Mouse (Mus musculus) skeletal muscle tissue, adult 2 months (tissue): ENCODE measurements at regions not wholly inside any gene's neighbourhood (a gene's known extent, or its start where the extent isn't known, plus 50 kb on each side); places are given as distances from the start of the nearest gene placed in this dataset.
A peak's percentile ranks its signal among the peaks of the same experiment; 100 is the strongest.

ENCODE experiments used
- DNase-seq: peaks from one replicate; pipeline ENCODE4 v3.0.0-alpha.2; 2012; ENCODE audit warnings: low read depth, low spot score

DNA sequence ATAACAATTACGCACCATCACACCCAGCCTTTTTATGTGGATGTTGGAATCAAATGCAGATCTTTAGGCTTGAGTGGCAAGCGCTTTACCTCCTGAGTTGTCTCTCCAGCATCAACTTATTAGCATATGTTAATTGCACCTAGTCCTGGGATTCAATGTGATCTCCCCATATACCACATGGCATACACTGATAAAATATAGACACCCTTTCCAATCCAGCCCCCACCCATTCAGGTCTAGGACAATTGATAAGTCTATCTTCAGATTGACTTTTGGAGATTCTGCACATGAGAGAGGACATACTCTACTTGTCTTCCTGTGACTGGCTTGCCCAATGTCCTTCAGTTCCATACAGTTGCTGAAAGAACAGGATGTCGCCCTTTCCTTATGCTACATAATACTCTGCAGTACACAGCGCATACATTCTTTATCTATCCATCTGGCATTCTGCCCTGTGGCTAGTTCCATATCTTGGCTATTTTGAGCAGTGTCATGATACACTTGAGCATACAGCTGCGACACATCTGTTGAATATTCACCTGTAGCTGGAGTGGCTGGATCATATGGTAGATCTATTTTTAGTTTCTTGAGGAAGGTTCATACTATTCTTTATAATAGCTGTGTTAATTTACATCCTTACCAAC is 120.3 kb downstream of the Gsdmc2 start:
- DNase-seq, result no peak

DNA sequence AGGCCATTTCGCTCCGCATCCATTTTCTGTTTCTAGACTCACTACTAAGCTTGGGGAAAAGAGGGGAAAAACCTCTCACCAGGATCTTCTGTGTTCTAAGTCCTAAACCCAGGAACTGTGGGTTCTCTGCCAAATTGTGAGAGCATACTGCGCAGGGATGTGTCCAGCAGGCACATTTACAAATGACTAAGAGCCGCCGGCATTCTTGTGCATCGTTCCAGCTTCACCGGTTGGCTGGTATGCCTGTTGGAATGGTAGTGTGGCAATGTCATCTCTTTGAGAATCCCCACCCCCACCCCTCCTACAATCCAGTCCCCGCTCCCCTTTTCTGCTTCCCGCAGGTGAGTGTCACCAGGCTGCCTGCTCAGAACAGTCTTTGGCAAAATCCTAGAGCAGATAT is 122.0 kb downstream of the Gsdmc2 start:
- no peak for DNase-seq

DNA sequence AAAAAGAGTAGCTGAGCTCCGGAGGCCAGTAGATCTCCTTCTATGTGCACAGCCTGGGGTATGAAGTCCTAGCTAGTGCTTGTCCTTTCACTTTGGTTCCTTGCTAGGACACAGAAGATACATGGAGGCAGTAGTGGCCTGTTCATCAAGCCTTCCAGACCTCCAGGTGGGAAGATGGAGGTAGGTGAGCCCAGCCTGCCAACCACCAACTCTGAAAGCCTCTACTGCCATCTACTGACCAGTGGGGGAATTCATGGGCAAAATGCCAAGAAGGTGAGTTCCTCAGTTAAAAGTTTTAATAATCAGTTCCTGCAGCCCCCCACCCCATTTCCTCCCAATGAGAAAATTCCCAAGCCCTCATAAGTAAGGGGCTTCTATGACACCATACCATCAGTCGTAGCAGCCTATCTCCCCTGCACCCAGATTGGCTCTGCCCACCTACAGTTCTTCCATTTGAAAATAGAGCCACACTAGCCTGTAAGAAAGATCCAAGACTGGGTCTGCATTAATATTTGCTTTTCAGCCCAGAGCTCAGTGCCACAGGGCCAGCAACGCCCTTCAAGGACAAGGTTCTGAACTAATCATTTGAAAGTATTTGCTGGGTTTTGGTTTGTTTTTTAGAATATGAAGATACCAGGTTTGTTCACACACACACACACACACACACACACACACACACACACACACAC is 123.2 kb downstream of the Gsdmc2 start:
- DNase-seq, result peak; percentile 26

- DNase-seq, result no peak
Observed at GRCm38 (mm10) chr15:63717812-63718211, 127.2 kb downstream of the Gsdmc2 start.

DNA sequence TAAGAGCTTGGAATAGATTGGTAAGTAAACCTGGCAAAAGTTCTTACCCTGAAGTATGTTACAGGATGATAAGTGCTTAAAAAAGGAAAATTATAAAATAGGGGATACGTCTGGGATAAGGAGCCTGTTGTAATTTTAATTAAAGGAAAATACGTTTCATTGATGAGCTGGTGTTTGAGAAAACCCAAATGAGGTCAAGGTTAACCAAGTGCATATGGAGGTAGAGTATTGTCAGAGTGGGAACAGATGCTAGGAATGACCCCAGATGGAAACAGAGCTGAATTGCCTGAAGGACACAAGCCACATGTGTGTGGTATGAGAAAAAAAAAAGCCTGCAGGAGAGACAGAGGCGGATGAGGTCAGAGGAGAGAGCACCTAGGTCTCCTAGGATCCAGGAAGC is 131.3 kb downstream of the Gsdmc2 start:
- no peak for DNase-seq

DNA sequence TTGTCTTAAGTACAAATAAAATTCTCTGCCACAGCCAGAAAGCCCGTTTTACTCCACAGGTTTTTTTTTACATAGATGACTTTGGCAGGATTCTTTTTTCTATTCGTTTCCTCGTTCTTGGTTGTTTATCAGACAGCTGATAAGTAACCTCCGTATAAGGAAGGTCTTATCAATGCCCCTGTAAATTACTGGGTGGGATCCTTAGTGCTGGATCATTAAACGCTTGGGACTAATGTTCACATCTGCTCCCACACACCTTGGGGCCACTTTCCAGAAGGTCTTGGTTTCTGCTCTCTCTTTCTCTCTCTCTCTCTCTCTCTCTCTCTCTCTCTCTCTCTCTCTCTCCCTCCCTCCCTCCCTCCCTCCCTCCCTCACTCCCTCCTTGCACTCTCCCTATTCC is 134.6 kb downstream of the Gsdmc2 start:
- no peak for DNase-seq

- no peak for DNase-seq
Observed at GRCm38 (mm10) chr15:63709270-63709933, 135.6 kb downstream of the Gsdmc2 start.

GRCm38 (mm10) chr15:63704636-63705035 is 140.3 kb downstream of the Gsdmc2 start:
- no peak for DNase-seq

- no peak for DNase-seq
Observed at GRCm38 (mm10) chr15:63697831-63698230, 147.1 kb downstream of the Gsdmc2 start.

GRCm38 (mm10) chr15:63694150-63694549 is 150.8 kb downstream of the Gsdmc2 start:
- no peak for DNase-seq

- no peak for DNase-seq
Observed at GRCm38 (mm10) chr15:63693561-63693960, 151.4 kb downstream of the Gsdmc2 start.

DNA sequence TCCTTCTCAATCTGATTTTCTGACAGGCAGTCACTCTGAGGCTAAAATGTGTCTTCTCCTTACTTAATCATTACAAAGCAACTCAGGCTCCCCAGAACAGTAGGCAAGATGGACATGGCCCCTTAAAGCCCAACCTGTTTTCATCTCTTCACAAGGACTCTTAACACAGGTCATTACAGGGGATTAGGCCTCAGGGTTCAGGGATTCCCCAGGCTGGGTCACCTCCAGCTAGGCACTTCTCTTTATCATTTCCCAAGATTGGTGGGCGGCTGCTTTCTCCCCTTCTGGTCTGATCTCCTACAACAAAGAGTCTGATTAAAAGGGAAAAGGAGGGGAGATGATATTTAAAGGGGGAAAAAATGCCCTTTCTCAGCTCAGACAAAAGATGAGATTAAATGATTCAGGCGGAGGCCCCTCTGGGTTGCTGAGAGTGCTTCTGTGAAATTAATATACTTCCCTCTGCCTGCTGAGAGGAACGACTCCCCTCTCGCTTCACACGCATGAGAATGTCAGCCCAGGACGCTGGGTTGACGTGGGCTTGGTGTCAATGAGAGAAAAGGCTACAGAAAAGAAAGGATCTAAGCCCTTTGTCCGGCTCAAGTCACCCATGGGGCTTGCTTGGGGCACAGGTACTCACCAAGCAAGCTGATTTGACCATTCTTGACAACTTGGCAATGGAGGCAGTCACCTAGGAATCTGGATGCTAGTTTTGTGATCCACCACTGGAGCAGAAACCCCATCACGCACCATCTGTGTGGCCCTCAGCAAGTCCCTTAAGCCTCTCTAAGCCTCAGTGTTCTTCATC is 152.3 kb downstream of the Gsdmc2 start:
- no peak for DNase-seq

GRCm38 (mm10) chr15:63689788-63690575 is 155.0 kb downstream of the Gsdmc2 start:
- no peak for DNase-seq

GRCm38 (mm10) chr15:63687852-63688251 is 157.1 kb downstream of the Gsdmc2 start:
- DNase-seq, result no peak

DNA sequence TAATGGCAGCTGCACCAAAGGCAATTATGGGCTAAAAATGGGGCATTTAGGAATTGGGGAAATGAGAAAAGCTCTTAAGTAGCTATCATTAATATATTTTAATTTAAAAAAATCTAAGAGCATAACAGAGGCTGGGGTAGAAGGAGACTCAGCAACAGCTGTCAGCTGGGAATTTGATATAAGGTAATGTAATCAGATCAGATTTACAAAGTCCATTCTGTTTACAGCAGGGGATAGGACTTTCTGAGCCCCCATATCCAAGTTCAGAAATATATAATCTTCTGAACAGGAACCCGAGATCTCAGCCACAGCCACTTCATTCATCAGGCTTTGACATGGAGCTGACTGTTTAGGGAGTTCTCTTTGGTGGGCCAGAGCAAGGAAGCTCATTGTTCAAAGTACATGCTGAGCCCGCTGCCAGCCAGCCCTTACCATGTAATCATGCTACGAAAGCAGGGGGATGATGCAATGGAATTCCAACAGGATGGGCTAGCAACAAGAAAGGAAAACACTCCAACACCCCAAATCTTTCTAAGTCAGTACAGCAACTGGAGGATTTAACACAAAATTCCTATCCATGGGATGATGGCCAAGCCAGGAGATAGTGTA is 157.9 kb downstream of the Gsdmc2 start:
- DNase-seq, result no peak

DNA sequence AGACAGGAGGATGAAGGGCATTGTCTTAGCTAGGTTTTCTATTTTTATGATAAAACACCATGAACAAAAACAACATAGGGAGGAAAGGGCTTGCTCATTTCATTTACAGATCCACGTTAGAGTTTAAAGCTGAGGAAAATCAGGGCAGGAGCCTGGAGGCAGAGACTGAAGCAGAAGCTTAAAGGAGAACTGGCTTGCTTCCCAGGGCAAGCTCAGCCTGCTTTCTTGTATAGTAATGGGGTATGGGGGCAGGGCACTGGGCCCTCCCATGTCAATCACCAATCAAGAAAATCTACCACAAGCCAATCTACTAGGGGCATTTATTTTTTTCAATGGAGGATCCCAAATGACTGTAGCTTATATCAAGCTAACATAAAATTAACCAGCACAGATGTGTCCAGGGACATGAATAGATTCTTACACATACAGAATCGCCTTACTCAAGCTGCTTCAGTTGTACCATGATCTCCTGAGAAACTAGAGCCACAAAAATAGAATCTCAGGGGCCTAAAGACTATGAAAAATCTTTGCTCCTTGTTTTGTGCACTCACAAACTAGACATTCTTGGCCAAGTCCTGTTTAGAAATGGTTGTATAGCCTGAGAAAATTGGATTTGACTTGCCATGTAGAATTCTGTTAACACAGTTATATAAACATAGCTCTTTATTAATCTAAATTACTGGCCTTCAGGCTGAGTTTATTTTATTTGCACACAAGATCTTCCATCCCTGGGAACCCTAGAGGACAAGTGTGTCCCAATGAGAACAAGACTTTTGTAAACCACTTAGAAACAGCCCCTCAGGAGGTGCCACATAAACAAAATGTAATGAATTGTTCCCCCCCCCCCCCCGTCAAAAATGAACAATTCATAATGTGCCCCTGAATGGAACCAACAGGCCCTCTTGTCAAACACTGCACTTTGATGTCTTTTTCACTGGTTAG is 164.7 kb downstream of the Gsdmc2 start:
- no peak for DNase-seq

- DNase-seq, result no peak
Observed at GRCm38 (mm10) chr15:63678921-63679320, 166.1 kb downstream of the Gsdmc2 start.

DNA sequence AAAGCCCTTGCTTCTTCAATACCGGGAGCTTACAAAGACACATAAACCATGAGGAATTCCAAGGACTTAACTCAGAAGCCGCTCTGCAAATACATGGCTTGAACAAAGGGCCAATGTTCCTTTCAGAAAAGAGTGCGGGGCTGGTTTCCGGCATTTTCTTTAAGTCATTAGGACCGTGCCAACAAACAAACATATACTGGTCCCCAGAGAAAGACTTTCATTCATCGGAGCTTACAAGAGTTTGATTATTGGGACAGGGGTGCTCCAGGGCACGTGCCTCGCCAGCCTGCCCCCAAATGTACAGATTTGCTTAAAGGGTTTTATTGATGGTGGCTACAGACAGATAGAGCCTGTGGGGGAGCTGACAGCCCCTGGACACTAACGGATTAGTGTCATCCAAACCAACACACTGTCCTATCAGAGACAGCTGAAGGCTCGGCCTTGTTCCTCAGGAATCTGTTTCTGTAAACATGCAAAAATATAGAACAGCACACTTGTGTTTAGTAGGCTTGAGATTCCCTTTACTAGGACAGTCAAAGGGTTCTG is 169.4 kb downstream of the Gsdmc2 start:
- DNase-seq, result no peak

GRCm38 (mm10) chr15:63674404-63674803 is 170.6 kb downstream of the Gsdmc2 start:
- no peak for DNase-seq
